Mouse (Mus musculus) yolk sac, embryonic 10.5 days (tissue): ENCODE results near the gene Kmt5c.
A peak's percentile ranks its signal among the peaks of the same experiment; 100 is the strongest.

Experiments used
- DNase-seq: peaks from one replicate; pipeline ENCODE4 v3.0.0-alpha.2; 2017; ENCODE audit warnings: low spot score

The Kmt5c gene

DNA sequence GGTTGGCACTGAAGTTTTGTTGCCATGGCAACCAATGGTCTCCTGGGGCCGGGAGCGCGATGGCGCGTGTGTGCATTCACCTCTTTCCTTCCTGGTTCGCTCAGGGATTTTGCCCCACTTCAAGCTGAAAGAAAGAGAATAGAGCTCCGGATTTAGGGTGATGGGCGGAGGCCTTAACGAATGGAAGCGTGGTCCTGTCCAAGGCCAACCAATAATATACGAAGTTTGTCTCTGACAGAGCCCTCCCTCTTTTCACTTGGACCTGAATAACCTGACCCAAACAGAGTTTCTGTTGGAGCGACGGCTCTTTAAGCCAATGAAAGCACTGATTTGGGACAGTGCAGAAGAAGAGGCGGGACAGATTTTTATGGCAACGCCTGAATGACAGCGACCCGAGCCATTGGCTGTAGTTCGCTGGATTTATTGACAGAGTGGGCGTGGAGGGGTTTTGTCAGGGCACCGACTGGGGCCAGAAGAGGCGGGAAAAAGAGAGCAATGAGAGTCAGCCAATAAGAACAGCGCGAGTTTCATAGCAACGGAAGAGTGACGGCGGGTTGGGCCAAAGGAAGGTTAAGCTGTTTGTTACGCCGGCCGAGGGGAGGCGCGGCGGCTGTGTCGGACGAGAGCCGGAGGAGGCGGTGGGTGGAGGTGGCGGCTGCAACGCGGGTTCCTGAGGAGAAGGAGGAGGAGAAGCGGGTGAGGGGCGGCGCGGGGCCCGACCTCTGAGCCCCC is at the start of gene Kmt5c:
Kmt5c (plus strand) TSS at position 572 of the 732 bp plus-strand sequence.
- DNase-seq: peak; percentile 100

DNA sequence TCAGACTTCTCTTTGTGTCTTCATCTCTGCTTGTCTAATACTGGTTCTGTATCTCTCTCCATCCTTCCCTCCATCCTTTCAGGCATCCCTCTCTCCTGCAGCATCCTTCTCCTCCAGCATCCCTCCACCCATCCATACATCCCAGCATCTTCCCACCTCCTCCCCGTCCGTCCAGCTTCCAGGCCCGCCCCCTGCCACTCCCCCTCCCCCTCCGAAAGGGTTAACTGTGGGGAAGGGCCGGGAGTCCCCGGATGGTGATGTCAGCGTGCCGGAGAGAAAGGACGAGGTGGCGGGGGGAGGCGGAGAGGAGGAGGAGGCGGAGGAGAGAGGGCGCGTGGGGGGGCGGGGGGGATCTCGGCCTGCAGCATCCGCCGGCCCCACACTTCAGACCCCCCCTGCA is 49.5 kb upstream of the Kmt5c start, which contains the start of gene Brsk1:
Brsk1 (plus strand) TSS at position 218 of the 400 bp plus-strand sequence.
- peak; percentile 75 for DNase-seq

DNA sequence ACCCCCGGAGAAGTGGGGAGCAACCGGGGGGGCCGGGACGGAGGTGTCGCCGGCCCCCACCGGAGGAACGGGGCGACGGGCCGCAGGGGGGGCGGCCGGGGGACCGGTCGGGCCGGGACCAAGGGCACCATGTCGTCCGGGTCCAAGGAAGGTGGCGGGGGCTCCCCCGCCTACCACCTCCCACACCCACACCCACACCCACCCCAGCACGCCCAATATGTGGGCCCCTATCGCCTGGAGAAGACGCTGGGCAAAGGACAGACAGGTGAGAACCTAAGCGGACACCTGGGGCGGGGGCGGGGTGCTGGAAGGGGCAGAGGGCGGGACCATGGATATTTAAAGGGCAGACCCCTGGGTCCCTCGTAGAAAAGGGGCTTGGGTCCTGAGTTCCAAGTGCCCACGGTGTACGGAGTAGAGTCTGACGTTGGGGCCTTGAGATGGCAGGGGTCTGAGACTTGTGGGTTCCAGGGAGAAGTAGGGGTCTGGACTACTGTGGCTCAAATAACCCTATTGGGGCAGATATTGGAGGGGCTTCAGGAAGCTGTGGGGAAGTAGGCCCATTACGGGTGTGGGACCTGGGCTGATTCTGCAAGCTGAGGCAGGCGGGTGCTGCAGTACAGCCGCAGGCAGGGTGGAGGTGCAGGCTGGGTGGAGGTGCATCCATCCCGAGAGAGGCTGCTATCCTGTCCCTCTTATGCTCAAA is 48.8 kb upstream of the Kmt5c start:
- DNase-seq: no peak

DNA sequence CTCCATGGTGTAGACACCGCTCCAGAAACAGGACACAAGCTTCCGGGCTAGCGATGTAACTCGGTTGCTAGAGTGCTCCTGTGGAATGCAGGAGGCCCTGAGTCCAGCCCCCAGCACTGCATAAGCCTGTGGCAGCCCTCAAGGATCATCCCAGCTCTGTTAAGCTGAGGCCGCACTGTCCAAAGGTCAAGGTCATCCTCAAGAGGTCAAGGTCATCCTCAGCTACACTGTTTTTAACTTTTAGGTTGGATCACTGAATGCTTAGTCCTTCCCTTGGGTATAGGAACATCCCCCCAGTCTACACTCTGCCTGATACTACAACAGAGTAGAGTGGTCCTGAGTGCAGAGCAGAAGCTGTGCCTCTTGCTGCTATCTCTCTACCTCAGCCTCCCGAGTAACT is 46.9 kb upstream of the Kmt5c start:
- DNase-seq: no peak

DNA sequence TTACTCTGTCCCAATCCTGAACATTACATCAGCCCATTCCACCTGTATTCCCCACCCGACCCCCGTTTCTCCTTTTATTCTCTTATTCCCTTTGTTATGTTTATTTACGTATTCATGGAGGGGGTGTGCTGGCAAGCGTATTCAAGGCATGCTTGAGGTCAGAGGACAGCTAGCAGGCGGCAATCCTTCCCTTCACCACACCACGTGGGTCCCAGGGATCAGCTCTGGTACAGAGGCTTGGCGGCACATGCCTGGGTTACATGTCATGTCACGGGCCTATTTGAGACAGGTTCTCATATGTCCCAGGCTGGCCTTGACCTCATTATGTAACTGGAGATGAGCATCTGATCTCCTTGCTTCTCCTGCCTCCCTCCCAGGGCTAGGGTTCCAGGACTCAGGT is 37.6 kb upstream of the Kmt5c start:
- DNase-seq: no peak

DNA sequence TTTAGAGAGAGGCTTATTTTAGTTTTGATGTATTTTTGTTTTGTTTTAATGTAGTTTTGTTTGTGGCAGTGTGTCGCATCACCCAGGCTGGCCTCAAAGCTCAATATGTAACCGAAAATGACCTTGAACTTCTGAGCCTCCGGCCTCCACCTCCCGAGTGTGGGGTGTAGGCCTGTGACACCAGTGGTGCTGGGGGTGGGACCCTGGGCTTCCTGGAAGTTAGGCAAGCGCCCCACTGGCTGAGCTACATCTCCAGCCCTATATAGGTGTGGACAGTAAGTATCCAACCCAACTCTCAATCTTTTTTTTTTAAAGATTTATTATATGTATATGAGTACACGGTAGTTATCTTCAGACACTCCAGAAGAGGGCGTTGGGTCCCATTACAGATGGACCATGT is 36.7 kb upstream of the Kmt5c start:
- no peak for DNase-seq

DNA sequence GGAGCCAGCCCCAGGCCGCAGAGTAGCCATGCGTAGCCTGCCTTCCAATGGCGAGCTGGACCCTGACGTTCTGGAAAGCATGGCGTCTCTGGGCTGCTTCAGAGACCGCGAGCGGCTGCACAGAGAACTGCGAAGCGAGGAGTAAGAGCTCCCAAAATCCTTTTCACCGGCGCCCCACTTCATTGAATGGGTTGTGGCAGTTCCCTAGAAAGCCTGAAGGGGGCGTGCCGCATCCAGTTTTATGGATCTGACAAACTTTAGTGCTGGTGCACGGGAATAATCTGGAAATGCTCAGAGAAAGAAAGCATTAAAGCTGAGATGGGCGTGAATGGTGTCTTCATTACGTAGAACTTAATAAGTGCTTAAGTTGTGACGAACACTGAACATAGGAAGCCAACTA is 34.8 kb upstream of the Kmt5c start:
- DNase-seq: no peak

DNA sequence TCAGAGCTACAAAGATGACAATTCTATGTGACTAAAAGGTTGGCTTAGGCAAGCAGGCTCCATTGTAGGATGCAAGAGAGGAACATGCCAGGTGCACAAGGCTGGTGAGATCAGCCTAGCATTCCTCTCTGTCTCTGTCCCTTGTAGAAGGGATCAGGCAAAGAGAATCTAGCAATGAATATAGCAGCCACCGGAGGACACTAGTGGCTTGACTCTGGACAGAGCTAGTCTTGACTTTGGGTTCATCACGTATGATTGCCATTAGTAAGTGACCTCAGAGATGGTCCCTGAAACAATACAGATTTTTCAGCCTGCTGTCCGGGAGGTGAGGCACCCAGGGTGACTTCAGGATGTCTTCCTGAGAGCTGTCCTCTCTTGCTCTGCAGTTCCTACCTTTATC is 27.3 kb upstream of the Kmt5c start:
- DNase-seq: no peak

DNA sequence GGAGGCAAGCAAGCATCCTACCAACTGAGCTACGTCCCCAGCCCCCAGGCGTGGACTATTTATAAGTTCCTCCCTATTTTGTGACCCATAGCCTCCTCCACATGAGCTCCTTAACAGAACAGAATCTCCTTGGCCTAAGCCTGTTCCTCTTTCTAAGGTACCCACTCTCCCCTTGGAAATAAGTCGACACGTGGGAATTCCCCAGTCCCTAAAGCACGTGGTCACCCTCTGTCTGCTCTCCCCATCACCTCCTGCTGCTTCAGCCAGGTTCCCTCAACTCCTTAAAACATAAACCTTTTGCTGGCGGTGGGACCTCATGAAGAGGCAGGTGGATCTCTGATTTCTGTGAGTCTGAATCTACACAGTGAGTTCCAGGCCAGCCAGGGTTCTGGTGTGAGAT is 23.0 kb upstream of the Kmt5c start:
- DNase-seq: no peak

DNA sequence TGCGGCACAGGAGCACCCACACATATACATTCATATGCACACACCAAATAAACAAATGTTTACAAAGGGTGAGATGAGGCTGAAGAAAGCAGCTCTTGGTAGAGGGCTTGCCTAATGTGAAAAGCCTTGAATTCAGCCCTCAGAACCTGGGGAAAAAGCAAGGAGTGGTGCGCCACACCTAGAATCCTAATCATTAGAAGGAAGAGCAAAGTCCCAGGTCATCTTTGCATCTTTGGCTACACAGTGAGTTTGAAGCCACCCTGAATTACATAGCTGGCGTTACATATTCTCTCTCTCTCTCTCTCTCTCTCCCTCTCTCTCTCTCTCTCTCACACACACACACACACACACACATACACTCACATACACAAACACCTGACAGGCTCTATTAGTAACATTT is 20.6 kb upstream of the Kmt5c start:
- DNase-seq: no peak

DNA sequence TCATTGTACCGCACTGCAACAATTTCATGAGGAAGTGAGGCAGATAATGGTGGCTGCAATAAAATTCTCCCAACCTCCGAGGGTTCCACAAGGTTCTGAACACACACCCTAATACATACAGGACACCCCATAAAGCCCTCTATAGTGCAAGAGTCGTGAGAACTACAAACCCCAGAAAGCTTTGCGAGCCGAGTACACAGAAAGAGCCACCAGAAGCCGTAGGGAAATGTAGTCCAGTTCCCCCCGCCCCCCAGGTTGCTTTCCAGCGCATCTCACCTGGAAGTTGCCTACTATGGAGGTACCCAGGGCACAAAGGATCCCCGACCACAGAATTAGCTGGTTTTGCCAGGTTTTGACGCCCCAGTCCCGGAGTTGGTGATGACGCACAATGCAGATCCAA is 16.4 kb upstream of the Kmt5c start:
- DNase-seq: no peak

DNA sequence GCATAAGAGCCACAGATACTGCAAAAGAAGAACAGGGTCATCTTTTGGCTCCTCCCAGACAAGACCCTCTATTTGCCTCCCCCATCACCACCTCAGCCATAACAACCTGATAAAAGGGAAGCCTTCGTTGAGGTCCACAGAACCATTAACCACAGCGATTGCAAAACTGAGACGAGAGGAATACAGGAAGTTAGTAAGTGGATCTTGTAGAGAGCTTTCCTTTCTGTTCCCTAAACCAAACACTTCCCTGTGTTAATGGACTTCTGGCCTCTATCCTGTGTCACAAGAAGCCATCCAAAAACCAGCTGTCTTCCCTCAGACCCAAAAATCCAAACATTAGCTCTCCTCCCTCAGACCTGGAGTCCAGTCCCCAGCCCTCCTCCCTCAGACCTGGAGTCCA is 15.6 kb upstream of the Kmt5c start:
- no peak for DNase-seq

DNA sequence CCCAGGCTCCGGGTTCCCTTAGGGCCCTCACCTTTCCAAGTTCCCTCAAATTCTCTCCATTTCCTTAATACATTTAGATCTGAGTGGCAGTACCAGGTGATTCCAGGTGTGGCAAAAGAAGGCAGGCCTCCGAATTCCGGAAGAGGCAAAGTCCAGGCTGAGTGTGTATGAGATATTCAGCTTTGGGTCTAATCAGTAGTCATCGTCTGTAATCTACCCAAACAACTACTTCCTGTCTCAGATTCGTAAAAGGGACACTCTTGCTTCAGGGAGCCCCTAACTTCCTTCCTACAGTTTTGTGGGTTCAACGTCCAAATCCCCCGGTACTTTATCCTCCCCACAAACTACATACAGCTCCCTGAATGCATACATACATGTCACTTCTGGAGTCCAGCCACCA is 14.7 kb upstream of the Kmt5c start, which contains the start of gene Tmem150b:
Tmem150b (minus strand) TSS at position 81 of the 400 bp plus-strand sequence.
- DNase-seq: no peak

DNA sequence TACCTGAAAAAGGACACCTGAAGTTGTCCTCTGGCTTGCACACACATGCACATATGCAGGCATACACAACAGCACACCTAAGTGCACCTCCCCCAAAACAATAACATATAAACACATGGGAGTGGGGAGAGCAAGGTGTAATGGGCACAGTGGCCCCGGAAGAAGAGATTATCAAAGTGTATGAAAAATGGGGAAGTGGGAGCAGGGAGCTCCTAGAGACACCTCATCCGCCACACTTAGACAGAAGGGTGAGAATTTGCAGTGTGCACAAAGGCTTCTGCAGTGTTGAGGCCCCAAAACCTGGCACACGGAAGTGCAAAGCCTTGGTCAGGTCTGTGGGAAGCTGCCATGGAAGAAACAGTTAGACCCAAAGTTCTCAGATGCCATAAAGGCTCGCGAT is 8.8 kb upstream of the Kmt5c start:
- no peak for DNase-seq

DNA sequence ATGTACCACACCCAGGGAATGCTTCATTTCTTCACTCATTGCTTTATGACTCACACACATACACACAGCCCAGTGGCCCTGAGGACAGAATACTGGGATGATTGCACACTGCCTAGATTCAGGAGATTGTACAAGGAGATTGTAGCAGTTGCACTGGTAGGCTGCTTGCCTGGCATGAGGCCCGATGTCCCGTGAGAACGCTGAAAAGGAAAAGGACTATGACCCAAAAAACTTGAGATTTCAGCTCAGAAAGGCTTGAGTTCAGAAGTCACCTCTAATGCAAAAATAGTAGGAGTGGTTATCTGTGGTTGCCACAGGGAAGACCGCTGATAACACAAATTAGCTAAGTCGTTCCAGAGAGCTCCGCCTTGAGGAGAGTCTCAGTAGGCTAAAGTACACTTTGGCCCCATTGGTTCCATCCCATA is 6.9 kb upstream of the Kmt5c start:
- DNase-seq: peak; percentile 47

DNA sequence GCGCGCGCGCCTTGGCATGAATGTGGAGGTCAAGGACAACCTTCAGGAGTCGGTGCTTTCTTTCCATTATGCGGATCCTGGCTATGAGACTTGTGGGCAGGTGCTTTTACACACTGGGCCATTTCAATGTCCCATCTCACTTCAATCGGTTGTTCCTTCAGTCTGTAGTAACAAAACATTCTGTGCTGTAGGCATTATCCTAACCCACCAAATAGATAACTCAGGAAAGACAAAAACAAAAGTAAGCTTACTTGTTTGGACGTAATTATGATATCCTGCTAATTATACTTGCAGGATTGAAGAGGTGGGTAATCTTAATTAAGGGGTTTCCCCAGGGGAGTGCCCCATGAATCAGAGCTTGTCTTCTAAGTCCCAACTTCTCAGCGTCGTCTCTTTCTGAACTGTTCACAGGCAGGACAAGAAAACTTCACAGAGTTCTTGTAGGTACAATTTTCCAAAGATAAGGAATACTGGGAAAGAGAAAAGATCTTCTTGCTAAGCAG is 823 bp upstream of the Kmt5c start:
- DNase-seq: no peak

DNA sequence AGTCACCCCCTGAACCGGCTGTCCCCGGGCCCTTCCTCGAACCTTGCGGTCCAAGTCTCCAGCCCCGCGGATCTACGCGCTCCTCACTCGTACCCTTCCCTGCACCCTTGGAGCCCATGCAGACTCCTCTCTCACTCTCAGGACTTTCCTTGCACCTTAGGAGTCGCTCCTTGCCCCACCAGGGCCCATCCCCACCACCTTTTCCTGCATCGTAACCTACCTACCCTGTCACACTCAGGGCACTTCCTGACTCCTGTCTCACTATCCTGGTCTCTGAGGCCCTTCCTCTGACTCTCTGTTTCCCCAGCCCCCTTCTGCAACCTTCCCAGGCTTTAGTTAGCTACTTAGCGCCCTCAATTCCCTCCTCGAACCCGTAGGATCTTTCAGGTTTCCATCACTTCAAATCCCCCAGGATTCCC is 403 bp downstream of the Kmt5c start:
- no peak for DNase-seq

DNA sequence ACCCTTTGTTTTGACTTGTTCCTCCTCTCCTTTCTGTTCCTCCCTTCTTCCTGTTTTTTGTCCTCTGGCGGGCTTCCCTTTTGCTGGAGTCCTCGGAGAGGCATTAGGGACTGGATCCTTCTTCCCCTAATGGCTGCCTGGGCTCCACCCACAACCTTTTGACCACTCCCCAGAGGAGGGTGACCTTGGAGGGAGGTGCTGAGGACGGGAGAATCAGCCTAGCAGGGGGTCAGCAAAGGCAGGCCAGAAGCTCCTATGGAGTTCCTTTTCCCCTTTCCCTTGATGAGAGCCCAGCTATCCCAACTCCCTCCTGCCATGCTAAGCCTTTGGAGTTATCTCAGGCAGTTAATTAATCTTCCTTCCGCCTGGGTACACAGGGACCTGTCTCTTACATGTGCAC is 1.2 kb downstream of the Kmt5c start:
- peak; percentile 55 for DNase-seq

DNA sequence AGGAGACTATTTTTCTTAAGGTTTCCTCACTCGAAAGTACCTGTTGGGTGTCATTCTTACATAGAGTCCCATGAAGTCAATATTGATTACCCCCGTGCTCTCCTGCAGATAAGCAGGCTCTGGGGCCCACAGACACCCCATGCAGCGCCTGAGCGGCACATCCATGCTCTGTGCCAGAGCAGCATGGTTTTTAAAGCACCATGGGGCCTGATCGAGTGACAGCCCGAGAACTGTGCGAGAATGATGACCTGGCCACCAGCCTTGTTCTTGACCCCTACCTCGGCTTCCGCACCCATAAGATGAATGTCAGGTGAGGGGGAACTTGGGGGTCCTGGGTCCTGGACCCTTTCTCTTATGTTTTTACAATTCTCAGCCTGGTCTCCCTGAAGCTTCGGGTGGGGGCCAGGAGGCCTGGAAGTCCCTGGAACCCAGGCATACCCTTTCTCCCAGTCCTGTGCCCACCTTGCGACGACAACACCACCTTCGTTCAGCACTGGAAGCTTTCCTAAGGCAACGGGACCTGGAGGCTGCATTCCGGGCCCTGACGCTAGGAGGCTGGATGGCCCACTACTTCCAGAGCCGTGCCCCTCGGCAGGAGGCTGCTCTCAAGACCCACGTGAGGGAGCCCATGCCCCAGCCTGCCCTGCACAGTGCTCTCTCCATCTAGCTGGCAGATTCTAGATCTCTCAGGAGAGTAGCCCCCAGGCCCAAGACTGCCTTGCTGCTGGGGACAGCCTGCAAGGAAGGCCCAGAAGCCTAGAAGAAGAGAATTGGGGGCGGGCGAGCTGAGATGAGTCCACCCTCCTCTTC is 2.0 kb downstream of the Kmt5c start:
- no peak for DNase-seq

DNA sequence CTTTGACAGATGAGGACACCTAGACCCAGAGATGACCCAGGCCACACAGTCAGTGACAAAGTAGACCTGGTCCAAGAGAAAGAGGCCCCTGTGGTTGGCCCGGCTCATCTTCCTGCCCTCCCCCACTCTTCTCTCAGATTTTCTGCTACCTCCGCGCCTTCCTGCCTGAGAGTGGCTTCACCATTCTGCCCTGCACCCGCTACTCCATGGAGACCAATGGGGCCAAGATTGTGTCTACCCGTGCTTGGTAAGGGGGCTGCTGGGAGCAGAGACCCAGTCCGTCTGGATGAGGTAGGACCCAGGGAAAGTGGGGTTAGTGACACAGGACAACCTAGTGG is 2.5 kb downstream of the Kmt5c start:
- no peak for DNase-seq

DNA sequence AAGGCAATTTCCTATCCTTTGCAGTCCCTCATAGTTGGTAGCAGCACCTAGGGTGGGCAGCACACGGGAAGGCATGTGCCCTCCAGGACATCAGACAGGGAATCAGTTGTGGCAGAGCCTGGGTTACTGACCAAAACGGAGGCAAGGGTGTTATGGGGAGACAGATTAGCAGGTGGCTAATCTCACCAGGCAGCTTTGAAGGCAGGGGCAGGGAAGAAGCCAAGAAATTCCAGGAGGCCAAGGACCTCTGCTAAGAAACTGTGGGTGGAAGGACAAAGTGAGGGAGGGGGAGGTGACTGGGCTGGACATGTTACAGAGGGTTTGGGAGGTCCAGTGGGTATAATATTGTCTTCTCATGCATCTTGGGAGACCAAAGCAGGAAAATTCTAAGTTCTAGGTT is 3.4 kb downstream of the Kmt5c start:
- no peak for DNase-seq

DNA sequence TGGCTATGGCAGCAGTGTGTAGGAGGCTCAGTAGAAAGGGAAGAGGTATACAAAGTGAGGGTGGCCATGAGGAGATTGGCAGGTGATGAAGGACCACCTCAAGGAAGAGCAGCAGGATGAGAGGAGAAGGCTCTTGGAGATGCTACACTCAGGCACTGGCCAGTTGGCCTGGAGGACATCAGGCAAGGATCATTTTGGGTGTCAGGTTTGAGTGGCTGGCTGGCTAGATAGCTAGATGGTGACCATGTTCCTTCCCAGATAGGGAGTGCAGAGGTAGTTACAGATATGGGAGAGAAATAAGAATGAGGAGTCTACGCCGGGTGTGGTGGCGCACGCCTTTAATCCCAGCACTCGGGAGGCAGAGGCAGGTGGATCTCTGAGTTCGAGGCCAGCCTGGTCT is 5.0 kb downstream of the Kmt5c start:
- DNase-seq: no peak
